Mouse (Mus musculus) heart, embryonic 13.5 days (tissue): Measurements from ENCODE around the gene Kpna2. TPM values are rescaled to one million over a fixed set of nuclear protein-coding genes. Genes with fewer than 3 reads are reported as not detected.
A peak's percentile ranks its signal among the peaks of the same experiment; 100 is the strongest.
"Not testable (repeated sequence)": the region's sequence is repeated elsewhere in the genome, so short reads cannot be mapped to it uniquely, and the experiment has no call there.

Experiments
- ATAC-seq: fragments of 200-750 bp; cut with Nextera tagmentation; 2 replicates; pipeline ENCODE4 v1.8.0; 2017; ENCODE audit warnings: moderate TSS enrichment; ENCODE audit not compliant: insufficient number of reproducible peaks, low FRiP score, low TSS enrichment; ENCODE audit errors: extremely low read depth
- H3K27ac ChIP-seq: fragments of 300-500 bp; sonication (generic); replicated peaks from 2 replicates; pipeline ENCODE4 v1.5.1; 2015; ENCODE audit warnings: moderate library complexity, mild to moderate bottlenecking, inconsistent platforms
- H3K27me3 ChIP-seq: fragments of 300-500 bp; sonication (generic); replicated peaks from 2 replicates; pipeline ENCODE4 v1.6.1; 2015; ENCODE audit warnings: mild to moderate bottlenecking, inconsistent platforms
- H3K36me3 ChIP-seq: fragments of 300-500 bp; sonication (generic); 2 replicates; pipeline ENCODE4 v1.6.1; 2015; ENCODE audit warnings: mild to moderate bottlenecking, inconsistent platforms
- H3K4me1 ChIP-seq: fragments of 300-500 bp; sonication (generic); 2 replicates; pipeline ENCODE4 v1.6.1; 2015; ENCODE audit warnings: inconsistent platforms
- H3K4me2 ChIP-seq: fragments of 300-500 bp; sonication (generic); 2 replicates; pipeline ENCODE4 v1.6.1; 2015; ENCODE audit warnings: inconsistent platforms, mild to moderate bottlenecking, moderate library complexity
- H3K4me3 ChIP-seq: fragments of 300-500 bp; sonication (generic); 2 replicates; pipeline ENCODE4 v1.5.1; 2015; ENCODE audit warnings: moderate library complexity, mild to moderate bottlenecking, inconsistent platforms
- H3K9ac ChIP-seq: fragments of 300-500 bp; sonication (generic); 2 replicates; pipeline ENCODE4 v1.6.1; 2015; ENCODE audit warnings: inconsistent platforms, mild to moderate bottlenecking, moderate library complexity
- H3K9me3 ChIP-seq: fragments of 300-500 bp; sonication (generic); 2 replicates; pipeline ENCODE4 v1.6.1; 2016; ENCODE audit warnings: inconsistent platforms
- WGBS: fragments of 180-500 bp; shearing (Covaris S2); methylation state at CpG from one replicate; pipeline ENCODE4 v1.1.7; 2015; ENCODE audit warnings: mixed read lengths; 5-methylcytosine and 5-hydroxymethylcytosine counted together
- polyA plus RNA-seq: library from polyadenylated mRNA; unstranded; fragments of >200 nt; fragmentation: Nextera tagmentation; extraction: Ambion mirVana; gene quantifications from 2 replicates; pipeline ENCODE4 v1.2.1, GENCODE M21; 2015

The Kpna2 gene
- polyA plus RNA-seq, 1 experiment from 2014 or later: 281 TPM

DNA sequence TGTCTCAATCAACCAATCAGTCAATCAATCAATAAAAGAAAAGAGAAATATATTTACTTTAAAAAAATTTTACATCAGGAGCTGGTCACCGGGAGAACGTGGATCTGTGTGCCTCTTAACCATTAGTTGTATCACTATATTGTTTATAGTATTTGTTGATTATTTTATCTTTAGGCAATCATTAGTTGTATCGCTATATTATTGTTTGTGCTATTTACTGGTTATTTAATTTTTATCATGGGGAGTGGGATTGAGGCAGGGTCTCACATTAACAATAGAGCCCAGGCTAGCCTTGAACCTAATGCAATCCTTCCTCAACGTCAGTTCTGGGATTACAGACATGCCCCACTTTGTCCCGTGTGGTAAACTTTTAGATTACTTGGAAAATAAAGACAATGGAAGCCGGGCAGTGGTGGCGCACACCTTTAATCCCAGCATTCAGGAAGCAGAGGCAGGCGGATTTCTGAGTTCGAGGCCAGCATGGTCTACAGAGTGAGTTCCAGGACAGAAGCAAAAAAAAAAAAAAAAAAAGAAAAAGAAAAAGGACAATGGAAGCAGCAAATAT is 690 bp upstream of the Kpna2 start:
- no peaks in the 10 kb centered on the region for H3K27me3 ChIP-seq
- H3K4me3 ChIP-seq: peak overlapping the region; percentile 91
- peaks cover 25% of the 10 kb centered on the region for H3K4me1 ChIP-seq
- no peak for ATAC-seq
- peak overlapping the region; percentile 76 for H3K4me2 ChIP-seq
- H3K9me3 ChIP-seq: no peaks in the 10 kb centered on the region
- H3K27ac ChIP-seq: peak overlapping the region; percentile 86
- H3K9ac ChIP-seq: peak overlapping the region; percentile 86
- peaks cover 24% of the 10 kb centered on the region for H3K36me3 ChIP-seq
- 78% methylated on average over 9 of the region's 9 CpGs for WGBS

DNA sequence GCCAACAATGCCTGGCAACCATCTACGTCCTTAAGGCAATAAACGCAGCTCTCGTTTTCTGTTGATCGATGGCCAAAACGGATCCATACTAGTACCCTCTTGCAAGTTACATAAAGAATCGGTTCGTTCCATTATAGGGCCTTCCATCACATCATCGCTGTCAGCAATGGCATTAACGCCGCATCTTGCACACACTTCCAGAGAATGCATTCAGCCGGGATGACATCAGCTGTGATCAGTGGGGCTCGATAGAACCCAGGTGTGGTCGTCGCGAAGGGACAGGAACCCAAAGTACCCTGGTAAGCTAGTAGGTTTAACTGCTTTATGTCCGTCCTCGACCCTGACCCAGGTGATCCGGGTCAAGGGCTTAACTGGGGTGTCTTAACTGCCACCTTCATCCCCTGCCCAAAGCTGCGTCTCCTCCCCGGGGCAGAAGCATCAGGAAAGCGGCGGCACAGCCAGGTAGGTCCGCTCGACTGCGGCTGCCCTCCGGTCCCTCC is 640 bp downstream of the Kpna2 start:
- ATAC-seq: peak; percentile 11; the same call in 1 of the 2 replicates
- WGBS: under 1% methylated on average over 25 of the region's 26 CpGs
- Histone ChIP-seq H3K9ac (peak overlapping the region; percentile 95), H3K27ac (peak overlapping the region; percentile 94), H3K4me3 (peak overlapping the region; percentile 91), H3K4me2 (peak overlapping the region; percentile 76), H3K4me1 (peaks cover 37% of the 10 kb centered on the region), H3K36me3 (peaks cover 36% of the 10 kb centered on the region), H3K27me3 (no peaks in the 10 kb centered on the region), H3K9me3 (no peaks in the 10 kb centered on the region)

DNA sequence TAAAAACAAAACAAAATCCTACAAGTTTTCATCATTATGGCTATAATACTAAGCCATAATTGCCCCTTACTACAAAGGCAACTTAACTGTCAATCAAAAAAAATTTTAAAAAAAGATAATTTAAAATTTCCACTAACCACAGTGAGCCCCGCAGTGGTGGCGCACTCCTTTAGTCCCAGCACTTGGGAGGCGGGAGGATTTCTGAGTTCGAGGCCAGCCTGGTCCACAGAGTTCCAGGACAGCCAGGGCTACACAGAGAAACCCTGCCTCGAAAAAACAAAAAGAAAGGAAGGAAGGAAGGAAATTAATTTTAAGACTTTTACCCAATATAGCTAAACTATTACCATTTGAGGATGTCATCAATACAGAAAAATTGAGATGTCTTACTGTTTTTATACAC is 1.4 kb downstream of the Kpna2 start:
- H3K4me3 ChIP-seq: peak overlapping the region; percentile 91
- peaks cover 43% of the 10 kb centered on the region for H3K36me3 ChIP-seq
- no peaks in the 10 kb centered on the region for H3K9me3 ChIP-seq
- H3K4me1 ChIP-seq: peaks cover 43% of the 10 kb centered on the region
- no peaks in the 10 kb centered on the region for H3K27me3 ChIP-seq
- peak overlapping the region; percentile 76 for H3K4me2 ChIP-seq
- 15% methylated on average over 5 of the region's 5 CpGs for whole genome bisulfite sequencing
- no peak overlapping the region for H3K27ac ChIP-seq
- peak overlapping the region; percentile 95 for H3K9ac ChIP-seq
- no peak for ATAC-seq

DNA sequence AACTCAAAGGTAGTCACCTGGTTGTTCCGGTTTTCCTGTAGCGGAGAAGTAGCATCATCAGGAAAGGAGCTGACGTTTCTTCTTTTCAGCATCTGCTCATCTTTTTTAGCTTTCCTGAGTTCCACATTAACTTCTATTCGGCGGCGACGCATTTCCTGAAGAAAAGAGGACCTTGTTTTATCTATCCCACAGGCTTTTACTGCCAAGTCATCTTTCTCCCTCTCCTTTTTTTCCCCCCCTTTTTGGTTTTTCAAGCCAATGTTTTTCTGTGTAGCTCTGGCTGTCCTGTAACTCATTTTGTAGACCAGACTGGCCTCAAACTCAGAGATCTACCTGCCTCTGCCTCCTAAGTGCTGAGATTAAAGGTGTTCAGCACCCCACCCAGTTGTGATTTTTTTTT is 2.8 kb downstream of the Kpna2 start:
- 90% methylated on average over 7 of the region's 7 CpGs for WGBS
- peaks cover 45% of the 10 kb centered on the region for H3K4me1 ChIP-seq
- H3K27me3 ChIP-seq, H3K9me3 ChIP-seq, ATAC-seq, H3K27ac ChIP-seq: not testable (repeated sequence)
- peak overlapping the region; percentile 91; the same call in 1 of the 2 replicates for H3K4me3 ChIP-seq
- H3K36me3 ChIP-seq: peaks cover 58% of the 10 kb centered on the region
- H3K9ac ChIP-seq: peak overlapping the region; percentile 95
- peak overlapping the region; percentile 76 for H3K4me2 ChIP-seq

DNA sequence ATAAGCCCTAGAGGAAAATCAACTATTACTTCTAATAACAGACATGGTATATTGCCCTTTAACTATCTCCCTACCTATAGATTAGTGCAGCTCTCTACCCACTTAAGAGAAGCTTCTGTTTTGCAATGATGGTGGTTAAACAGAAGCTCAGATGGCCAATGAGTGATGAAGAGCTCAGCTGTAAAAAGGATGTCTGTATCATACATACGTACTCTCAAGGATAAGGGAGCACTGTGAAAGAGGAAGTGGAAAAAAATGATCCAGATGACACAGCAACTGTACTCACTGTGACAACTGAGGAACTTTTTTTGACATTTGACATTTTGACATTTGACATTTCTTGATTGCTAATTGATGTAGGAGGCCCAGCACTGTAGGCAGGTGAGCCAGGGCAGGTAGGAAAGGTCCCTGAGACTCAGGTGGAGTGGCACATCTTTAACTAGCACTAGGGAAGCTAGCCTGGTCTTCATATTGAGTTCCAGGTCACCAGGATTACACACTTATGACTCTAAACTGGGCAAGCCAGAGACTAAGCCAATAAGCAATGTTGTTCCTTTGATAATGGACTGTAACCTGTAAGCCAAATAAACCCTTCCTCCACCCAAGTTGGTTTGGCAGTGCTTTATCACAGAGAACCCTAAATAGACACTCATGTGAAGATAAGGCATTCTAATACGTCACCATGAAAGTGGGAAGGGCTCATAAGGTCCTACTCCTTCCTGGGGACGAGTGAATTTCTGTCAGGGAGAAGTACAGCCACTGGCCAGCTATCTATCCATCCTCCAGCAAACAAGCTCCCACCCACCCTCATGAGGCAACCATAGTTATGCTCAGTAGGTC is 4.9 kb downstream of the Kpna2 start:
- Histone ChIP-seq H3K4me2 (peak overlapping the region; percentile 20), H3K4me3 (no peak overlapping the region), H3K27me3 (no peaks in the 10 kb centered on the region), H3K27ac (peak overlapping the region; percentile 6), H3K9ac (no peak overlapping the region), H3K9me3 (no peaks in the 10 kb centered on the region), H3K36me3 (peaks cover 78% of the 10 kb centered on the region), H3K4me1 (peaks cover 45% of the 10 kb centered on the region)
- ATAC-seq: no peak
- WGBS: 27% methylated on average over 3 of the region's 3 CpGs

DNA sequence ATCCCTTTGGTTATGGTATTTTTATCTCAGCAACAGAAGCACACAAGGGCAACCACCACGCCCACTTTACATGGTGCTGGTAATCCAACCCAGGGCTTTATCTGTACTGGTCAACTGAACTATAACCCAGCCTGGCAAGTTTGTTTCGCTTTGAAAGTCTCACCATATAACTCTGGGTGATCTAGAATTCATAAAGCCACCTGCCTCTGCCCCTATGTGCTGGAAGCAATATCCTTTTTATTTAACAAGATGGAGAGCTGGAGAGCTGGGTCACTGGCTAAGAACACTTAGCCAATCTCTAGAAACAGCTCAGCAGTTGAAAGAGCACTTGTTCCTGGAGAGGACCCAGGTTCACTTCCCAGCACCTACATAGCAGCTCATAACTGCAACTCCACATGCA is 12.0 kb downstream of the Kpna2 start:
- H3K4me3 ChIP-seq: no peak overlapping the region
- no peaks in the 10 kb centered on the region for H3K9me3 ChIP-seq
- no peaks in the 10 kb centered on the region for H3K27me3 ChIP-seq
- WGBS: 85% methylated on average over 2 of the region's 2 CpGs
- H3K4me2 ChIP-seq: no peak overlapping the region
- H3K9ac ChIP-seq: no peak overlapping the region
- no peak overlapping the region for H3K27ac ChIP-seq
- H3K36me3 ChIP-seq: peaks cover 59% of the 10 kb centered on the region
- no peak for ATAC-seq
- peaks cover 13% of the 10 kb centered on the region for H3K4me1 ChIP-seq

DNA sequence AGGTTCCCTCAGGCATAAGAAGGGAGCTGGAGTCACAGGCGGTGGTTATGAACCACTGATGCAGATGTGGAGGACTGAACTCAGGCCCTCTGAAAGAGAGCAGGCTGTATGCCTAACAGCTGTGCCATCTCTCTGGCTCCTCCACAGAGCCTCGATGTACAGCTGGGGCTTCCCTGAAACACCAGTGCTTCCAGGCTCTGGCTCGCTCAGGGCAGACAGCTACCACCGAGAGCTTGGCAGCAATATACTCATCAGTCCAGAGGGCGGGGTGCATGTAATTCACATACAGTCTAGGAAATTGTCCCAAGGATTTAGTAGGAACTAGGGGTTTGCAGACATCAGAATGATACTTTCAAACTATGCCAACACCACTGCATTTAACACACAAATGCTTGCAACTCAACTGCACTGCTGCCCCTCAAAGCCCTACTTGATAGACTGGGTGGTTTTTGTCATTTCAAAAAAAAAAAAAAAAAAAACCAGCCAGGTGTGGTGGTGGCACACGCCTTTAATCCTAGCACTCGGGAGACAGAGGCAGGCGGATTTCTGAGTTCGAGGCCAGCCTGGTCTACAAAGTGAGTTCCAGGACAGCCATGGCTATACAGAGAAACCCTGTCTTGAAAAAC is 13.2 kb downstream of the Kpna2 start:
- ATAC-seq, H3K9ac ChIP-seq, H3K4me2 ChIP-seq, H3K27me3 ChIP-seq, H3K27ac ChIP-seq, H3K9me3 ChIP-seq, H3K4me3 ChIP-seq: not testable (repeated sequence)
- peaks cover 17% of the 10 kb centered on the region for H3K4me1 ChIP-seq
- H3K36me3 ChIP-seq: peaks cover 46% of the 10 kb centered on the region
- WGBS: 88% methylated on average over 9 of the region's 9 CpGs

DNA sequence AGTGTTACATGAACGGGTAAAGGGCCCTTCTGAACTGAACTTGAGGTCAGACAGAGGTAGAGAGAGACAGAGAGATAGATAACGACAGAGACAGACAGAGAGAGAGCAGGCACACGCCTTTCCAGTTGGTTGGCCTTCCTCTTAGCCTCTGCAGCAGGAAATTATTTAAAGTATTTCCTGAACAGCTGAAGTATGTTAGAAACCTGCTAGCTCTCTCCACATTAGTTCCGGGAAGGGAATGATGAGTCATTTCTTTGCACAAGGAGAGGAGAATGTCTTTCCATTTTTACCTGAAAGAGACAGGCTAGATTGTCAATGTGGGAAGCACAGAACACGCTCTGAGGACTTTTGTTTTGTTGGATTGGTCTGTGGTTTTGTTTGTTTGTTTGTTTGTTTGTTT is 17.0 kb downstream of the Kpna2 start:
- ATAC-seq: no peak

DNA sequence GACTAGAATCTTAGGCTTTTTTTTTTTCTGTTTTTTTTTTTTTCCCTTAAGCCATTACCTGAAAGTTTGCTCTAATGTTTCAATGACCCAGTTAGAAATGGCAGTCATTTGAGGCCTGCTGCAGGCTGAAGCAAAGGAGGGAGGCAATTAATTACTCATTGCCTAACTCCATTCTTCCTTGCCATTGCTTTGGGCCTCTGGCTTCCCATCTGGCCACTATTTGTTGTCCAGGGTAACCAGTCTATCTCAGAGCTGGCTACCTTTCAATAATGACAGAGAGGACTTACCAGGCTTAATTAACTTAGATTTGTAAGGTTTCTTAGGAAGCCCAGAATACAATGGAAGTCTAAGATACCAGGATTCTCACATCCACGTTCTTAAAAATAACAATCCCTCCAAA is 17.6 kb downstream of the Kpna2 start:
- no peak overlapping the region for H3K4me3 ChIP-seq
- H3K9ac ChIP-seq: no peak overlapping the region
- peaks cover 17% of the 10 kb centered on the region for H3K4me1 ChIP-seq
- no peak for ATAC-seq
- H3K27ac ChIP-seq: 0 out of 2 replicates have a peak overlapping the region, but pooled peaks have one; percentile 25
- peaks cover 5% of the 10 kb centered on the region; the same call in 1 of the 2 replicates for H3K36me3 ChIP-seq
- H3K4me2 ChIP-seq: no peak overlapping the region
- H3K9me3 ChIP-seq: no peaks in the 10 kb centered on the region
- H3K27me3 ChIP-seq: no peaks in the 10 kb centered on the region
- WGBS: 50% methylated on average over 1 of the region's 1 CpGs

More for the DNA sequence above, 17.0 kb downstream of the Kpna2 start:
- 31% methylated on average over 5 of the region's 5 CpGs for WGBS
- Histone ChIP-seq H3K36me3 (peaks cover 11% of the 10 kb centered on the region), H3K4me2 (no peak overlapping the region), H3K9me3 (no peaks in the 10 kb centered on the region), H3K27me3 (no peaks in the 10 kb centered on the region), H3K4me3 (no peak overlapping the region), H3K4me1 (peaks cover 17% of the 10 kb centered on the region), H3K27ac (0 out of 2 replicates have a peak overlapping the region, but pooled peaks have one; percentile 25), H3K9ac (no peak overlapping the region)

DNA sequence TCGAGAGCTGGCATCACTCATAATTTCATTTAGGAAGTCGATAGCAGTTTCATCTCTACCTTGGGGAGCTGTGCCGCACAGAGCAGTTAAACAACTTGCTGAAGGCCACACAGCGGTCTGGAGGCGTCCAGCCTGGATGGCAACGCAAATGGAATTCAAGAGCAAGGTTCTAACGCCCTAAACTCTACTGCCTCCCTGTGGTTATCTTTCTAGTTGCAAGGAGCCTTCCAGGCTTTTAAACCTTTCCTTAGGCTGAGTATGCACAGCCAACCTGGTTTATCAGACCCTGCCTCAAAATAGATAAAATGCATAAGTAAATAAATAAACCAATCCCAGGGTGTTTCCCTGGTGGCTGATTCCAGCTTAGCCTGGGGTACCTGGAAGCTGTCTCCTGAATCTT is 18.9 kb downstream of the Kpna2 start:
- Histone ChIP-seq H3K4me3 (no peak overlapping the region), H3K27ac (no peak overlapping the region), H3K4me1 (peaks cover 23% of the 10 kb centered on the region), H3K27me3 (no peaks in the 10 kb centered on the region), H3K36me3 (no peaks in the 10 kb centered on the region), H3K9me3 (no peaks in the 10 kb centered on the region), H3K4me2 (no peak overlapping the region), H3K9ac (no peak overlapping the region)
- ATAC-seq: no peak
- WGBS: 23% methylated on average over 7 of the region's 7 CpGs

DNA sequence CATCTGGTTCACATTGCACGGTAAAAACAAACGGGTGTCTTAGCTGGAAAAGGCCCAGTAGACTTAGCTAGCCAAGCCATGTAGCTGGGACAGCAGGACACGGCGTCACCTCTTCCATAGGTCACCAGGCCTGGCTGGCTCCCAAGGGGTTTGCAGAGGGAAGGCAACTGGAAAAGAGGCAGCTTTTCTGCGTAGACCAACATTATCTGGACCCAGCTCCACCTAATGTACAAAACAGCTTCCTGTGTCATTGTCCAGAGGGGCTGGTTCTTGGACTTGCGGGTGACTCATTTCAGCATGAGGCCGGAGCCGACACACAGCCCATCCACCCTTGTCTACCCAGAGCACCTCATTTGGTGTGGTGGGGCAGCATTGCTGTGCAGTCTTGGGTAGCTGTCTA is 23.1 kb downstream of the Kpna2 start:
- 0 out of 2 replicates have a peak overlapping the region, but pooled peaks have one; percentile 19 for H3K9ac ChIP-seq
- H3K4me3 ChIP-seq: no peak overlapping the region
- no peaks in the 10 kb centered on the region for H3K36me3 ChIP-seq
- WGBS: 63% methylated on average over 8 of the region's 8 CpGs
- no peak for ATAC-seq
- no peaks in the 10 kb centered on the region for H3K27me3 ChIP-seq
- peak overlapping the region; percentile 25; the same call in 1 of the 2 replicates for H3K27ac ChIP-seq
- H3K9me3 ChIP-seq: no peaks in the 10 kb centered on the region
- peaks cover 6% of the 10 kb centered on the region for H3K4me1 ChIP-seq
- no peak overlapping the region for H3K4me2 ChIP-seq
